Mouse (Mus musculus): ENCODE data around the gene Atraid. TPM values are rescaled to one million over a fixed set of nuclear protein-coding genes. Genes with fewer than 3 reads are reported as not detected.
"Not testable (repeated sequence)": the region's sequence is repeated elsewhere in the genome, so short reads cannot be mapped to it uniquely, and the experiment has no call there.

Atraid gene
- total RNA-seq, 2 experiments from 2014 or later, result 51.4 to 51.8 TPM

- intact Hi-C loops (cut with DNase I), result loop anchor here (5.0 kb wide), 1 partner anchor 57 kb away; the partner anchor contains the start of genes Dnajc5g and Slc30a3
Observed at GRCm38 (mm10) chr5:31050427-31050826, 2.3 kb downstream of the Atraid start.

DNA sequence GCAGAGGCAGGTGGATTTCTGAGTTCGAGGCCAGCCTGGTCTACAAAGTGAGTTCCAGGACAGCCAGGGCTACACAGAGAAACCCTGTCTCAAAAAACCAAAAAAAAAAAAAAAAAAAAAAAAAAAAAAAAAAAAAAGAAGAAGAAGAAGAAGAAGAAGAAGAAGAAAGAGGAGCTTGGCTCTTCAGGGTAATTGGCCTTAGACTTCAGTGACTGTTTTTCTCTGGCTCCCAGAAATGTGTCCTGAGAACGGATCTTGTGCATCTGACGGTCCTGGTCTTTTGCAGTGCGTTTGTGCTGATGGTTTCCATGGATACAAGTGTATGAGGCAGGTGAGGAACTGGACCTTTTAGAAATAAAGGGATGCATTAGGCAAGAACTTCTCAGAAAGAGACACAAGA is 5.6 kb downstream of the Atraid start:
- intact Hi-C loops (cut with DNase I), result loop anchor here (5.0 kb wide), 1 partner anchor 54 kb away; the partner anchor contains the start of genes Dnajc5g and Slc30a3
- not testable (repeated sequence) for DNase-seq

More at GRCm38 (mm10) chr5:31050427-31050826, 2.3 kb downstream of the Atraid start:
- DNase-seq, result no peak

DNA sequence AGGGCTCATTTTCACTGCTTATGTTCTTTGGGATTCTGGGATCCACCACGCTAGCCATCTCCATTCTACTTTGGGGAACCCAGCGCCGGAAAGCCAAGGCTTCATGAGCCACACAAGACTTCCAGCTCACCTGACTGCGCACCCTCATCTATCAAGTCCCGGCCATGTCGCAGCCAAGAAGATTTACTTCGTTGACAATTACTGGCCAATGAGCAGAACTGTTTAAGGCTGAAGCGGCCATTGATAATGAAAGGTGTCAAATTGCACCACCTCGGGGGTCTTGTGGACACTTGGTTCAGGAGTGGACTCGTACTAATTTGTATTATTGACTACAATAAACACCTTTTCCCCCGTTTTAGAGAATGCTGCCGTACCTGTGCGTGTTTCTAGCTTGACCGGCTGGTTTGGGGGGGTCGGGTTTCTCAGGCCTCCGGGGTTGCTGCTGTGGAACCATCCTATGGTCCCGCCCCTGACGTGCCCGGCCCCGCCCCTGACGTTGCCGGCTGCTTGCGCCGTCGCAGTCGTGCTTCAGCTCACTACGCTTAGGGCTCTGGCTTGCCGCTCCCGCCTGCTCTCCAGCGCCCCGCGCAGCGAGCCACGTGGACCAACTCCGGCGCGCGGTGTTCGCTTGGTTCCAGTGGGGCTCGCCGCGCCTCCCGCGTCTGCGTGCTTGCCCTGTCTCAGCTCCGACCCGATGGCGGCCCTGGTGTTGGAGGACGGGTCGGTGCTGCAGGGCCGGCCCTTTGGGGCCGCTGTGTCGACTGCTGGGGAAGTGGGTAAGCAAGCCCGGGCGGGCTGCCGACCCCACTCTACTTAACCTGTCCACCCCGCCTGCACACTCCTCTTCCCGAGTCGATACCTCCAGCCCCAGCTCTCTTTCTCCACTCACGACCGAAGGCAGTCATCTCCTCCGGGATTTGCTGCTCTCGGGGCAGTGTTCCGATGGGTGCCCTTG is 6.4 kb downstream of the Atraid start, which contains the start of gene Cad:
TSS of gene Cad (plus strand) at position 520 of the 955 bp plus-strand sequence.
- intact Hi-C loops (cut with DNase I), result loop anchor here (5.0 kb wide), 2 partner anchors 53 to 123 kb away; partner anchors contain the start of genes Dnajc5g, Gm29609 and Slc30a3
- DNase-seq, result peak; percentile 94 to 97

GRCm38 (mm10) chr5:31055216-31056140 is 7.4 kb downstream of the Atraid start:
- intact Hi-C loops (cut with DNase I), result loop anchor here (5.0 kb wide), 1 partner anchor 122 kb away; the partner anchor contains the start of gene Gm29609

GRCm38 (mm10) chr5:31069810-31070209 is 21.7 kb downstream of the Atraid start:
- intact Hi-C loops (cut with DNase I), result no loop called here

More at GRCm38 (mm10) chr5:31055216-31056140, 7.4 kb downstream of the Atraid start:
- DNase-seq, result no peak

DNA sequence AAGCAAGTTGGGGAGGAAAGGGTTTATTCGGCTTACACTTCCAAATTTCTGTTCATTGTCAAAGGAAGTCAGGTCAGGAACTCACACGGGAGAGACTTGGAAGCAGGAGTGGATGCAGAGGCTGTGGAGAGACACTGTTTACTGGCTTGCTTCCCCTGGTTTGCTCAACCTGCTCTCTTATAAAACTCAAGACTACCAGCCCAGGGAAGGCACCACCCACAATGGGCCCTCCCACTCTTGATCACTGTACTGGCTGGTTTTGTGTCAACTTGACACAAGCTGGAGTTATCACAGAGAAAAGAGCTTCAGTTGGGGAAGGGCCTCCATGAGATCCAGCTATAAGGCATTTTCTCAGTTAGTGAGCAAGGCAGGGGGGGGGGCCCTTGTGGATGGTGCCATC is 22.9 kb downstream of the Atraid start:
- no peak for DNase-seq
- intact Hi-C loops (cut with DNase I), result no loop called here

More at GRCm38 (mm10) chr5:31069810-31070209, 21.7 kb downstream of the Atraid start:
- DNase-seq, result no peak

- intact Hi-C loops (cut with DNase I), result no loop called here
Observed at GRCm38 (mm10) chr5:31071821-31072220, 23.7 kb downstream of the Atraid start.

GRCm38 (mm10) chr5:31073176-31073575 is 25.1 kb downstream of the Atraid start:
- no peak for DNase-seq
- intact Hi-C loops (cut with DNase I), result no loop called here

More at GRCm38 (mm10) chr5:31071821-31072220, 23.7 kb downstream of the Atraid start:
- DNase-seq, result no peak

DNA sequence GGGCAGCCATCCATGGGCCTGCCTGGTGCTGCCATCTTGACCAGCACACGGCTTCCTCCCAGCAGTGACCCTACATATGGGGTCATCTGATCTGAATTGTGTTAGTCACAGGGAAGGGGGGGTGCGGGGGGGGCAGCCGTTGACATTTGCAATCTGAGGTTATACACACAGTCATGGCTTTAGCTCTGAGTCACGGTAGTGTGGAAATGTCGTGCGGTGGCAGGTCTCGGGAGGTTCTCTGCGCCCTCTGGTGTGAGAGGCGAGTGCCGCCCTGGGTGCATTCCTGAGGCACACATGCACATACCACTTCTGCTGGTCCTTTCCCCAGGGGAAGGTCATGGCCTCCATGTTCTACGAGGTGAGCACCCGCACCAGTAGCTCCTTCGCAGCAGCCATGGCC is 28.2 kb downstream of the Atraid start:
- DNase-seq, result no peak
- intact Hi-C loops (cut with DNase I), result no loop called here

GRCm38 (mm10) chr5:31080059-31080794 is 32.1 kb downstream of the Atraid start:
- no peak for DNase-seq
- intact Hi-C loops (cut with DNase I), result loop anchor here (2.0 kb wide), 1 partner anchor 31 kb away; no protein-coding TSS in a partner anchor

GRCm38 (mm10) chr5:31080795-31081164 is 32.7 kb downstream of the Atraid start:
- intact Hi-C loops (cut with DNase I), result loop anchor here (2.0 kb wide), 1 partner anchor 30 kb away; no protein-coding TSS in a partner anchor
- DNase-seq, result no peak

- intact Hi-C loops (cut with DNase I), result loop anchor here (2.0 kb wide), 1 partner anchor 29 kb away; no protein-coding TSS in a partner anchor
- peak in 1 of 2 experiments; percentile 63 for DNase-seq
Observed at GRCm38 (mm10) chr5:31081386-31081785, 33.3 kb downstream of the Atraid start.

DNA sequence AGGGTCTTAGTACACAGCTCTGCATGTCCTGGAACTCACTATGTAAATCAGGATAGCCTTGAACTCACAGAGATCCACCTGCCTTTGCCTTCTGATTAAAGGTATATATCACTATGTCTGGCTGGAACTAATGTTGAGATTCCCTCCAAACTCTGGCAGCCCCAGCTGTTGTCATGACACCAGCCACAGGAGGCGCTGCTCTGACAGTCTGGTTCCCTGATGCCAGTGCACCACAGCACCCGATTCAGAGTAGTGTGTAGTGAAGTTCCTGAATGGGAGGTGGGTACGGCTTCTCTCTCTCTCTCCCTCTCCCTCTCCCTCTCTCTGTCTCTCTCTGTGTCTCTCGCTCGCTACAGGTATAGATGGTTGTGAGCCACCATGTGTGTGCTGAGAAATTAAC is 34.2 kb downstream of the Atraid start:
- intact Hi-C loops (cut with DNase I), result no loop called here

DNA sequence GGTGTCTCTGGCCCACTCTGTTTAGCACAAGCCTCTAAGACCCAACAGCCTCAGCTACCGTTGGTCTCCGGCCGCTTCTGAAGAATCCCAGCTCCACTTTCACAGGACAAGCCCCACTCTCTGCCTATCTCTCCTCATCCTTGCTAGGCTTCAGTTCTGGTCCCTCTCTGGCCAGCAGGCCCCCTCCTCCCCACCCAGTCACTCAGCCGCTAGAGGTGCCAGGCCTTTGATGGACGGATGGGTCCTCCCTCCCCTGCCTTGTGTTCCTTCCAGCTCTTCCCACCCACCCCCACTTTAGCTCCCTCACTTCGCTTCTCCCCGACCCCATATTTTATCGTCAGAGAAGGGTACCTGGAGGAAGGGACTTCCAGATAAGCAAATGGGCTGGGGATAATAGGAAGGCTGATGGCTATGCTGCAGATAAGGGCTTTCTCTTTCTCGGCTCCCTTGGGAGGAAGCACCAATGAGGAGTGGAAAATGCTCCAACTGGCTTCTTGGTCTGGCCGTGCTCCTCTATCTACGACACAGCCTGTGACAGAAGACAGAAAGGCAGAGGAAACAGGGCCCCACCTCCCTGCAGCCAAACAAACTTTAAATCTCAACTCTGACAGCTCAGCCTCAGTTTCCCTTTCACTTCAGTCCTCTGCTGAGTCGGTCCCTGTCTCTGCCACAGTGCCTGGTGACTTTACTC is 35.0 kb downstream of the Atraid start:
- intact Hi-C loops (cut with DNase I), result no loop called here
- no peak for DNase-seq

More for the DNA sequence above, 34.2 kb downstream of the Atraid start:
- peak; percentile 65 to 83 for DNase-seq

DNA sequence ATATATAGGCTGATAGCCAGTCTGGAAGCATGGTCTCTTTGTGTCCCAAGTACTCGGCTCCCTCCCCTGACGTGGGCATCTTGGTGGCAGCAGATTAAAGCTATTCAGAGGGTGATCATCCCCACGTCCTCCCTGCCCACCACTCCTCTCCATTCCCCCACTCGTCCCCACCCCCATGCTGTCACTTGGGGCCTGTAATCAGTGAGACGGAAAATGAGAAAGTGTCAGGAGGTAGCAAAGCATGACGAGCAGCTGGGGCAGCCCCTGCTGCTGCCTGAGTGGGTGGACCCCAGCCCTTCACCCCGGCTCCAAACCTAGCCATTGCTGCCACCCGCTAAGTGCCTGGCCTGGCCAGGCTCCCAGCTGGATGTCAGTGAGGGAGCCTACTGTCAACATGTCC is 35.8 kb downstream of the Atraid start:
- DNase-seq, result no peak
- intact Hi-C loops (cut with DNase I), result no loop called here

- intact Hi-C loops (cut with DNase I), result no loop called here
- no peak for DNase-seq
Observed at GRCm38 (mm10) chr5:31086606-31087005, 38.5 kb downstream of the Atraid start.

- intact Hi-C loops (cut with DNase I), result no loop called here
Observed at GRCm38 (mm10) chr5:31087131-31087530, 39.0 kb downstream of the Atraid start.

GRCm38 (mm10) chr5:31092231-31092975 is 44.3 kb downstream of the Atraid start:
- no peak for DNase-seq
- intact Hi-C loops (cut with DNase I), result no loop called here

More at GRCm38 (mm10) chr5:31087131-31087530, 39.0 kb downstream of the Atraid start:
- DNase-seq, result no peak

All from heart, postnatal 14 days (tissue).